Mouse (Mus musculus) urinary bladder, adult 2 months (tissue): ENCODE results near the gene Nadk. TPM values are rescaled to one million over a fixed set of nuclear protein-coding genes. Genes with fewer than 3 reads are reported as not detected.
A peak's percentile ranks its signal among the peaks of the same experiment; 100 is the strongest.
"Not testable (repeated sequence)": the region's sequence is repeated elsewhere in the genome, so short reads cannot be mapped to it uniquely, and the experiment has no call there.

Experiments
- DNase-seq: peaks from one replicate; pipeline ENCODE4 v3.0.0; 2022; ENCODE audit warnings: low spot score
- polyA plus RNA-seq: library from polyadenylated mRNA; depleted of rRNA; stranded (reverse); fragments of >200 nt; gene quantifications from 2 replicates; pipeline ENCODE4 v1.2.3, GENCODE M21; 2012

Nadk gene
- polyA plus RNA-seq, 1 experiment: 118 TPM

DNA sequence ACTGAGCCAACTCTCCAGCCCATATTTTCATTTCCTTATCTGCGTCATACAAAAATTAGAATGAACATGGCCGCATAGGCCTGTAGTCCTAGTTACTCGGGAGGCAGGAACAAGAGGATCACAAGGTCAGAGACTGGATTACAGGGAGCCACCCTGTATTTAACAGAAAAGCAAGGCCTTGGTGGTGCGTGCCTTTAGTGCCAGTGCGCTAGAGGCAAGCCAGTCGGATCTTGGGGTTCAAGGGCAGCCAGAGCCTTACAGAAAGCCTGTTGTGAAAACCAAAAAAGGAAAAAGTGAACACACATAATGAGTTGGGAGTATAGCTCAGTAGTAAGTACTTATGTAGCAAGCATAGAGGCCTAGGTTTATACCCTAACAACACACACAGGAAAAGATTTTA lies 7.6 kb downstream of the Nadk start:
- no peak for DNase-seq

DNA sequence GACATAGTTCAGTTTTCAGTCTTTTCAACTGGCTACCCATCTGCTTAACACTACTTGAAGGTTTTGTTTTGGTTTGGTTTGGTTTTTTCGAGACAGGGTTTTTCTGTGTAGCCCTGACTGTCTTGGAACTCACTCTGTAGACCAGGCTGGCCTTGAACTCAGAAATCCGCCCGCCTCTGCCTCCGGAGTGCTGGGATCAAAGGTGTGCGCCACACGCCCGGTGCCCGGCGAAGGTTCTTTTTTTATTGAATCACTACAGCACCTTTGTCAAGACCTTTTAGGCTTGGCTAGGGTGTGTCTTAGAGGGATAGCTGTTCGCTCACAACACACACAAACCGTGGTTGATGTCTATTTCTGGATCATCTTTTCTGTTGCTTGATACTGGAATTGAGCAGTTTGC lies 8.1 kb downstream of the Nadk start:
- not testable (repeated sequence) for DNase-seq

DNA sequence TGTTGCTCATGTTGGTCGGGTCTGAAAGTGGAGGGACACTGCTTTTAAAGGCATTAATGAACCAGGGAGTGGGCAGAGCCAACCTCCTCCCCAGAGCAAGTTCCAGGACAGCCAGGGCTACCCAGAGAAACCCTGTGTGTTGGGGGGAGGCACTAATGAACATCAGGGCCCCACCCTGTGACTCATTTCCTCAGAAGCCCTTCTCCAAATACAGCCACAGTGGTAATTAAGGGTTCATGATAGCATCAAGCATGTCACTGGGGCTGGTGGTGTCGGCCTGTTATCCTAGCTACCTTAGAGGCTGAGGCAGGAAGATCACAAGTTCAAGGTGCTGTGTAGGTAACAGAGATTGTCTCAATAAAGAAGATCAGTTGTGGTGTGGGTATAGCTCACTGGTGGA lies 9.3 kb downstream of the Nadk start:
- no peak for DNase-seq

DNA sequence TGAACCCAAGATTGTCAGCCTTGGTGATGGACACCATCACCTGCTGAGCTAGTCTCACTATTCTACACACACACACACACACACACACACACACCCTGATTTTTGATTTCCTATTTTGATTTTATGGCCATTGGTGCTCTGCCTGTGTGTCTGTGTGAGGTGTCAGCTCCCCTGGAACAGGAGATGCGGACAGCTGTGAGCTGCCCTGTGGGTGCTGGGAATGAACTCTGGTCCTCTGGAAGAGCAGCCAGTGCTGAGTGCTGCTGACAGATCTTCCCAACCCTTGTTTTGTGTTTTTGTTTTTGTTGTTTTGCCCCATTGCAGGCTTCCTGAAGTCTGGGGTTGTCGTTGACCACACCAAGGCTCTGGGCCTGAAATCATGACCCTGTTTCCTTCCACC lies 11.0 kb downstream of the Nadk start:
- no peak for DNase-seq

DNA sequence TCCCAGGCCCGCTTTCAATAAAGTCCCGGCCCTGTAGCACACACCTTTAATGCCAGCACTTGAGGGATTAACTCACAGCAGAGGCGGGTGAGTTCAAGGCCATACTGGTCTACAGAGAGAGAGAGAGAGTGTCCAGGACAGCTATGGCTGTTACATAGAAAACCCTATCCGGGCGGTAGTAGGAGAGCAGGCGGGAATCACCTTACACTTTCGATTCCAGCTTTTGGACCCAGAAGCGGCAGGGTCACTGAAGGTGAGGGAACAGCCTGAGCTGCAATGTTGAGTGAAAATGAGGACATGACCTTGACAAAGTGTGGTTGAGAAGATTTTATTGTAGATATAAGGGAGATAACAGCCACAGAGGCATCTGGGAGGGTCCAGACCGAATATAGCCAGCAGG lies 11.7 kb downstream of the Nadk start:
- DNase-seq: no peak

DNA sequence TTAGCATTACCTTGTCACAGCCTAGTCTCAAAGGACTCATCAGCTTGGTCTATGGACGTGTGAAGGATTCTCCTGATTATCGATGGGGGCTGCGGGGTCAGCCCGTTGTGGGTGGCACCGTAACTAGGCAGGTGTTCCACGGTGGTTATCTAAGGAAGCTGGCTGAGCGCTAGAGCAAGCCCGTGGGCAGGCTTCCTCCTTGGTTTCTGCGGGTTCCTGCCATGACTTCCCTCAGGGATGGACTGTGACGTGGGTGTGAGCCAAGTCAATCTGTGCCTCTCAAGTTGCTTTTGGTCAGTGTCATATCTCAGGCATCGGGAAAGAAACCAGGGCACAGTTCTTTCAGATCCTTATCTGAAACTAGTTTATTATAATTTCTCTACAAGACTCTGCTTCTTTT lies 12.8 kb downstream of the Nadk start:
- DNase-seq: no peak

DNA sequence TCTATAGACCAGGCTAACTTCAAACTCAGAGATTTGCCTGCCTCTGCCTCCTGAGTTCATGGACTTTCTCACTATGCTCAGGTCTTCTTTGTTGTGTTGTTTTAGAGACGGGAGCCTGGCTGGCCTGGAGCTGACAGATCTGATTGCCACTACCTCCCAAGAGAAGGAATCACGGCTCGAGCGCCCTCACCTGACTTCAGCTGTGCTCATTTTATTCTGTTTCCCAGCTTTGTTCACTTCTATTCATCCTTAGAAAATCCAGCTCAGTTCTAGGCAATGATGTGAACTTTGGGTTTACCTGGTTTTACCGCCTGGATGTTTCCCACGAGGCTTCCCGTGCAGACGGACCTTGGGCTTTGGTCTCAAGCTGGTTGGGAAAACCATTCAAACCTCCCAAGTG lies 13.3 kb downstream of the Nadk start:
- no peak for DNase-seq

DNA sequence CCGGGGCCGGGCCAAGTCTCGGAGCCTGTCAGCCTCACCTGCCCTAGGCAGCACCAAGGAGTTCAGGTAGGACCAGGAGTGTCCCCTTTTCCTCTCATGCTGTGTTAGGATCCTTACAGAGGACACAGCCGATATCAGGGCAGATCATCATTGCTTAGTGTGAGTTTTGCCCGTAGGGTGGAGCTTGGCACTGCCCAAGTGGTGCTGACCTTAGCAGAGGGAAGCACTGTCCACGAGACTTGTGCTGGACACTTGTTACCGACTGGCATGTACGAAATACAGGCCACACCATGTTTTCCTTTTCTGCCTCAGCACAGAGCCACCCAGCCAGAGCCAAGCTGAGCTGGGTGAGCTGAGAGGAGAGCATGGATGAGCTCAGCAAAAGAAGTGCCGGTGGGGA lies 15.0 kb downstream of the Nadk start:
- DNase-seq: no peak

DNA sequence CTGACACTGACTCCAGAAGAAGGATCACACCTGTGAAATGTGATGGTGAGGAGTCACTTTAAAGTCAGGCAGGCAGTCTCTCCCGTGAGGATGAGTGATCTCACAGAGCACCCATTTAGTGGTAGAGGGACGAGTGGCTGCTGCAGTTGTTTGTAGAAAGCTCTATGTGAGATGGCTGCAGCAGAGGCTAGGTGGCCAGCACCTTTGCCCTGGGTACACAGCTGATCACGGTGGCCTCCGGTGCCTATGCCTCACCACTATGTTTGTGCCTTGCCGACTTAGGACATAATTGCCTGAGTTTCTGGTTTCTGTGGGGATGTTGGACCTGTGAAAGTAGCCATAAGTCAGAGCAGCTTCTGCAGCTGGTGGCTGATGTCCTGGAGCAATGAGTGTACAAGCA lies 15.6 kb downstream of the Nadk start:
- no peak for DNase-seq

DNA sequence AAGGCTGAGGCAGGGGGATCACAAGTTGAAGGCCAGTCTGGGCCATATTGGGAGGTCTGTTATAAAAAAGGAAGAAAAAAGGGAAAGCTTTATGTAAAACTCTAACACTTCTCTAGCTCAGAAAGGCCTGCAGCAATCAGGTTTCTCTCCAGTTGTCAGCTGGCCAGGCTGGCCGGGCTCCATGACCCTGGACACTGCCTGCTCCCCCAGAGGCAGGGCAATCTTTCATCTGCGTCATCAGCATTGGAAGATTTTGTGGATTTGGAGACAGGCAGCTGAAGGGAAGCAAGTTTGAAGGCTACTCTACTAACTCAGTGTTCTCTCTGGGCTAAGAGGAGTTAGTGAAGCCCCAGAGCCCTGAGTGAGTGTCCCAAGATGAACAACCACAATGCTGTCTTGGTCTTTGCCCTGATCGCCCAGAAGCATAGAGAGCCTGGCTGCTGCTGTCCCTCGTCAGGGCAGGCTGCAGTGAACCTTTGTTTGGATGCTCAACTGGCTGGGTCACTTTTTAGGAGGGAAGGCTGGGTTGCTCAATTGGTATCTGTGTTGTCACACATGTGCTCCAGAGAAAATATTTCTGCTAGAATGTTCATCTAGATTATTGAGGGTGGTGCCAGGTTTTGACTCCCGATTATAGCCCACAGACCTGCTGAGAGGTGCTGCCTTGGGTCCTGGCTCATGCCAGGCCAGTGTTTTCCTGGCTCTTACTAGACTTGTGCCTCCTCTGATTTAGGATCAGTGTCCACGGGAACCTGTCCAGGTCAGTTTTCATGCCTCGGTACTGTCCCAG lies 16.4 kb downstream of the Nadk start:
- no peak for DNase-seq

DNA sequence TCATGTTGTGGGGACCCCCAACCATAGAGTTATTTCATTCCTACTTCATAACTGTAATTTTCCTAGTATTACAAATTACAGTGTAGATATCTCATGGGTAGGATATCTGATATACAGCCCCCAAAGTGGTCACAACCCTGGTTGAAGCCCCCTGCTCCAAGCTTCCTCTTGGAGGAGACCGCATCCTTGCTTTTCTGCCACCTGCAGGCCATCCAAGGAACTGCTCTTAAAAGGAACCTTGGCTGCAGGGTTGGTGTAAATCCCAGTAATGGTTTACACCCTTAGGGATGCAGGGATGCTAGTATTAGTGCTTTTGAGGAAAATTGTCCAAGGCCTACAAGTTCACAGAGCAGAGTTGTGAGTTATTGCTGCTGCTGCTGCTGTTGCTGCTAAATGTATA lies 18.2 kb downstream of the Nadk start:
- no peak for DNase-seq

DNA sequence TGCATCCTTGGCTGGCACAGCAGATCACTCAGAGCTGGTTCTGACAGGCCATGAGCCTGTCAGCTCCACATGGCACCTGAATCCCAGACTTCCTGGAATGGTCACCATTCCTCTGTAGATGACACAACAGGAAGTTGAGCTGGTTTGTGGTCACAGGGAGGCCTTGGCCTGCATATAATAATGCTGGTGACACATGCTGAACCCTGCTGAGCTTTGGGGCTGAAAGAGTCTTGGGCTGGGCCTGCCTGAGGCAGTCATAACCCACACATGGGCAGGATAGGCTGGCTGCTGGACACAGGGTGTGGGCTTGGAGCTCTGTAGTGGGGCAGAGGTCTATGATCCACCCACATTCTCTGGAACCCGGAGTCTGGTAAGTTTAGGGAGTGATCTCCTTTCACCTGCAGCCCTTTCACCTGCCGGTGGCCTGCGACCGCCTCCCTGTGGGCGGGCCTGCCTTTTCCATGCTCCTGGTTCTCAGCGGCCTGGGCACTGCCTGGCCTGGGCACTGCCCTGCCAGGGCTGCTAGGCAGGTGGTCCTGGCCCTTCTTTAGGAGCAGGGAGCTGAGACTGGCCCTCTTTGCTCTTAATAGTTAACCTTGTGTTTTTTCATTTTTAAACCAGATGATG lies 20.2 kb downstream of the Nadk start:
- peak; percentile 46 for DNase-seq

DNA sequence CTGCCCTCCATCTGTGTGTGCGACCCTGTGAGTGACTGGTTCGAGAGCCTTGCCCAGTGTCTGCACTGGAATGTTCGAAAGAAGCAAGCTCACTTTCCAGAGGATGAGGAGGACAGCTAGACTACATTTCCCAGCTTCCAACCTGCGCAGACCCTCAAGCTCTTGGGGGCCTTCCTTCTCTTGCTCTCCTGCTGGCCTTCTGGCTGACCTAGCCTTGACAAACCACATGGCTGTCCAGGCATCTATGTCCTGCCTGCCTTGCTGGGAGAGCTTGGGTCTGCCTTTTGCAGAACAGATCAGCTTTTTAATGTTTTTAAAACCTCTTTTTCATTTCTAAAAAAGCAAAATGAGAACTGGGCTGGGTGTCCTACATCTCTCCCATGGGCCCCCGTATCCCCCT lies 27.2 kb downstream of the Nadk start:
- DNase-seq: no peak

DNA sequence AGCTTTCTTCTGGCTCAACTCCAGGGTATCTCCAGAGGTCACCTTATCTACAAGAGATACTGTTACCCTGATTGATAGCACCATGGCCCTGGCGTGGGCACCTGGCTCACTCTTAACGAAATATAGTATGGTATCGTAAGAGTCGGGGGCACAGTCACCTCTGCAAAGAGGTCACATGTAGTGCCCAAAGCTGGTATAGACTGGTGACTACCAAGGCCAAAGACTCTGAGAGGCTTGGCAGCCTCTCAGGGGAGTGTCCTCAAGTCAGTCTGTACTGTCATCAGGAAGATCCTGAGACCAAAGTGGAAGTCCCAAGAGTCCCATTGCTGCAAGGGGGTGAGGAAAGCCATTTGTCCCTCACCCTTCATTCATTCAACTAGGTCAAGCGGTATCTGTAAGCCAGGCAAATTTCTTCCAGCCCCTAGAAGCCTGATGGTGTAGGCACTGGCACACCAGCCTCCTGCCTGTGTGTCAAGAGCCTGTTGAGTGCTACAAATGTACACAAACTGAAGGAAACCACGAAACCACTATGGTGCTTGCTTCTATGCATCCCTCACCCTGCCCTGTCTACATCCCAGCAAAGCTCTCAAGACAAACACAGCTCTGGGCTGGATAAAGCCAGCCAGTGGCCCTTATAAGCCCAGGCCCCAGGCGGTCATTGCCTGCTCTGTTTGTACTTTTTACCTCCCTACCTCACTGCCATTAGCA lies 29.0 kb downstream of the Nadk start:
- DNase-seq: no peak

DNA sequence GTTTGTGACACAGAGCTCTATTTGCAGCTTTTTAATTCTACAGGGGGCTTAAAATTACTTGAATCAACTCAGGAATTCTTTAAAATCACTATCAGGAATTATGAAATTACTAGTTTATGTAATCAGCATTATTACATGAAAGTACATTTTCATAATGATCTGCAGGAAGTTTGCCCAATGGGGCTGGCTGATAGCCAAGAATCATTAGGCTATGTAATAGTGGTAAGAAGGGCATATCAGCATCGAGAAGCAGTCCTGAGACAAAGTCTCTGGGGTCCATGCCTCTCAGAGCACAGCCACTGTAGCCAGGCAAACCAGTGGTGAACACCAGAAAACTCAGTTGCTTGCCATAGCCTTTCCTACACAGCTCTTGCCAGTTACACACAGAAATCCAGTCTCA lies 31.6 kb downstream of the Nadk start:
- no peak for DNase-seq

DNA sequence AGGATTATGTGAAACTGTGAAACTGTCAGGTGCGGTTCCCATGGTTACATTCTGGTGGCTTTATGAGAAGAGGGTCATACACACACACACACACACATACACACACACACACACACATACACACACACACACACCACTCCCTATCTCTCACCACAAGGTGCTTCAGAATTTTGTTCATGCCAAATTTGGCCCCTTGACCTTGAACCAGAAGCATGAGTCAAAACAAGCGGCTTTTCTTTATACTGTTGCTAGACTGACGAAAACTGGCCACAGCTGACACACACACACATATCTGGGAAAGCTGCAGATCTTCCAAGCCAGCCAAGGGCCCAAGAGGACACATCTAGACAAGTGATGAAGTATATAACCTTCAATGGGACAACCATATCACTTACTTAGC lies 33.6 kb downstream of the Nadk start:
- DNase-seq: no peak

DNA sequence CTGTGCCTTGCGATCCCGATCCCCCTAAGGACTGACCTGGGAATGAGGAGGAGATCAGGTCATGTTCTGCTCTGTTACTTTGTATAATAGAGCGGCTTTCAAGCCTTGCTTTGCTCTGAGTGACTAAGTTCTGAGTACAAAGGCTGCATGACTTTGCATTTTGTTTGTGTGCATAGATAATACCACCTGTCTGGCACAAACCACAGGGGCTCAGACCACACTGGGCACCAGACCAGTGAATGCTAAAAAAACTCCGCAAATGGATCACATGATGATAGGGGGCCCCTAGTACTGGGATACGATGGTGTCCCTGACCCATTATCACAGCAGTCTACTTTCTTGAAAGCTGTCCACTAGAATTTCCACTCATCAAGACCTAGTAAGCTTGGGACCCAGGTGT lies 34.4 kb downstream of the Nadk start:
- DNase-seq: no peak

DNA sequence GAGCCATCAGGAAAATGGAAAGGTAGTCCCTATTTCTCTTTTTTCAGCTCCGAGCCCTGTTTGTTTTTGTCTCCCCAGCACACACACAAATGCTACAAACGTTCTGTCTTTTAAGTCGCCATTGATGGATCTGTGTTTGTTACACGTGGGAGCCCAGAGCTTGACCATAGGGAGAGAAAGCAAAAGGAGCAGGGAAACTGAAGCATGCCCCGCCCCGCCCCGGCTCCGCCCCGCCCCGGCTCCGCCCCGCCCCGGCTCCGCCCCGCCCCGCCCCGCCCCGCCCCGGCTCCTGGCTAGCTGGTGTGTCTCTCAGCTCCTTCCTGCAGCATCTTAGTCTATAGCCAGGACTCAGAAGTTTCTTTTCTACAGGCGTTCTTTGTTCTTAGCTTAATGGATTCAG lies 36.4 kb downstream of the Nadk start:
- no peak for DNase-seq

DNA sequence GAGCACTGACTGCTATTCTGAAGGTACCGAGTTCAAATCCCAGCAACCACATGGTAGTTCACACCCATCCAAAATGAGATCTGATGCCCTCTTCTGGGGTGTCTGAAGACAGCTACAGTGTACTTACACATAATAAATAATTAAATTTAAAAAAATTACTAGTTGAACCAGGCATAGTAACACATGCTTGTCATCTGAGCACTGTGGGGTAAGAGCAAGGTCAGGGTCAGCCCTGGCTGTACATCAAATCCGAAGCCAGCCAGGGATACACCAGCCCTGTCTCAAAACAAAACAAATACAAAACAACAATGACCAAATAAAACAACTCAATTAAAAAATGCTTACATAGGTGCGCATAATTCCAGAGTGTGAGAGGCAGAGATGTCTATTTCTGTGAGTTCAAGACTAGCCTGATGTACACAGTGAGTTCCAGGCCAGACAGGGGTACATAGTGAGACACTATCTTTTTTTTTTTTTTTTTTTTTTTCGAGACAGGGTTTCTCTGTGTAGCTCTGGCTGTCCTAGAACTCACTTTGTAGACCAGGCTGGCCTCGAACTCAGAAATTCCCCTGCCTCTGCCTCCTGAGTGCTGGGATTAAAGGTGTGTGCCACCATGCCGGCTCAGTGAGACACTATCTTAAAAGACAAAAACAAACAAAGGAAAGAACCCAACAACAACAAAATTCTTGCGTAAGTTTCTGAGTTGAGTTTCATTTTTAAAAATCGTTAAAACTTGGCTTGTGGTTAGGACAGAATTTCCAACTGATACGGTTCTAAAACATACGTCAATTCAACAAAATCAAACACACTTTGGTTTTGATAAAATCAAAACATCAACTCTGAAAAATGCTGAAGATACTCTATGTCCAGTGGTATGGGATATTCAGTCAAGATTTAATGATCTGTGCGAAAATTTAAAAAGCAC lies 38.0 kb downstream of the Nadk start:
- DNase-seq: no peak

DNA sequence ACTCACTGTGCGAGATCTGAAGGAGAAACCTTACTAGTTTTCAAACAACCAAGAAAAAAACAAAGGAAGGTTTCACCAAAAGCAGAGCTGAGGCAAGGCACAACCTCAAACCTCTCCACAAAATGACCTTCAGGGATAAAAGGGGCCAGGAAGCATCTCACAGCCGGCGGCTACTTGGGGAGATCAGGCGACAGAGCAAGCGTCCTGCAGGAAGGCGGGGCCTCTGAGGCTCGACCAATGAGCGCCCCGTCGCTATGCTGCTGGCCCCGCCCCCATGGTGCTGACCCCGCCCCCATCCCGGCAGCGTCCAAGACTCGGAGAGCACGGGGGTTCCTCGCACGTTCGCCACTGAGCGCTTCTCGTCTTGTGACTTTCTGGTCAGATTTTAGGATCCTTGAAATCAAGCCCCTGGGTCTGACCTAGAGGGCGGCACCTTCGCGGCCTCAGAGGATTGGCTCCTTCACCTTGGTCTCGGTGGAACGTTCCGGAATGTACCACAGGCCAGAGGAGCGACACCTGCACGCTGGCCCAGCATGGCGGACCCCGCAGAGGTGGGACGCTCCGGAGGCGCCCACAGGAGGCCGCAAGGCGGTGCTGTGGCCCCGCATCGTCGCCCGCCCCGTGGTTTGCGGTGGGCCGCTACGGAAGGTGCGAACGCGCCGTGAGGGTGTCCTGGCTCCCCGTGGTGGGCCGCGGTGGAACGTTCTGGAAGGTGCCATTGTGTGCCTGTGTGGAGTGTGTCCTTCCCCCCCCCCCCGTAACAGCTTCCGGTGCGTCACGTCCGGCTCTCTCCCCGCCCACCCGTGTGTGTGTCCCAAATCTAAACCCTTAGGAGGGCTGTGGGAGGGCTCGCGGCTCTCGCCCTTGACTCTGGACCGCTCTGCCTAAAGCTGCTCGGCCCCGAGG lies 39.2 kb downstream of the Nadk start, which contains the start of gene Slc35e2:
Slc35e2 (plus strand) TSS at position 326 of the 906 bp plus-strand sequence.
- DNase-seq: peak; percentile 99

DNA sequence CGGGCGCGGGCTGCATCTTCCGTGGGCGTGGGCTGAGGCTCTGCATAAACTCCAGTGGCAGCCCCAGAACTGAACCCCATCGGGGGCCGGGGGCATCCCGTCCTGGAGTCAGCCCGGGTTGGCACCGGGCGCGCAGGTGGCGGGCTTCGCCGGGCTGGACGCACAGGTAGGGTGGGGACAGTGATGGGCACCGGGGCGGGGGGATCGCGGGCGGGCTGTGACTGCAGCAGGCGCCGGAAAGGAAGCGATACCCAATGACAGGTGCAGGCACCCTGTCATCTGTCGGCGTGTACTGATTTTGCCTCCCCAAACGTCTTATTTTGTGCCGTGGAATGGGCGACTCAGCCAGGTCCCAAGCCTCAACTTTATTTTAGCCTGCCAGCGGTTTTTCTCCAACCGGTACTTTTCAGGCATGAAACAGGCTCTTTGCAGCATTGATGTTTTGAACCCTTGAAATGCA lies 39.8 kb downstream of the Nadk start:
- DNase-seq: no peak
